Mouse (Mus musculus): ENCODE data around the gene Acbd7.
A peak's percentile ranks its signal among the peaks of the same experiment; 100 is the strongest.

Acbd7 gene

GRCm38 (mm10) chr2:3335611-3336301, at the start of gene Acbd7:
TSS of gene Acbd7 (plus strand) at chr2:3336168.
- DNase-seq (ENCODE audit: low spot score in 2 of 2): peak; percentile 55 to 56

- DNase-seq (ENCODE audit: low spot score in 2 of 2): no peak
Measured at GRCm38 (mm10) chr2:3286243-3286642, 49.7 kb upstream of the Acbd7 start.

- DNase-seq (ENCODE audit: low spot score in 2 of 2): no peak
Measured at GRCm38 (mm10) chr2:3289581-3289980, 46.4 kb upstream of the Acbd7 start.

- no peak for DNase-seq (ENCODE audit: low spot score in 2 of 2)
Measured at GRCm38 (mm10) chr2:3292170-3292569, 43.8 kb upstream of the Acbd7 start.

- no peak for DNase-seq (ENCODE audit: low spot score in 2 of 2)
Measured at GRCm38 (mm10) chr2:3295826-3296225, 40.1 kb upstream of the Acbd7 start.

- DNase-seq (ENCODE audit: low spot score in 2 of 2): no peak
Measured at GRCm38 (mm10) chr2:3305426-3306025, 30.4 kb upstream of the Acbd7 start.

GRCm38 (mm10) chr2:3323132-3323531, 12.8 kb upstream of the Acbd7 start:
- no peak for DNase-seq (ENCODE audit: low spot score in 2 of 2)

GRCm38 (mm10) chr2:3324381-3325130, 11.4 kb upstream of the Acbd7 start:
- no peak for DNase-seq (ENCODE audit: low spot score in 2 of 2)

GRCm38 (mm10) chr2:3326547-3326946, 9.4 kb upstream of the Acbd7 start:
- no peak for DNase-seq (ENCODE audit: low spot score in 2 of 2)

GRCm38 (mm10) chr2:3327351-3327750, 8.6 kb upstream of the Acbd7 start:
- no peak for DNase-seq (ENCODE audit: low spot score in 2 of 2)

GRCm38 (mm10) chr2:3331071-3331703, 4.8 kb upstream of the Acbd7 start:
- no peak for DNase-seq (ENCODE audit: low spot score in 2 of 2)

GRCm38 (mm10) chr2:3332056-3332455, 3.9 kb upstream of the Acbd7 start:
- no peak for DNase-seq (ENCODE audit: low spot score in 2 of 2)

GRCm38 (mm10) chr2:3332484-3333242, 3.3 kb upstream of the Acbd7 start, which contains the start of gene Rpp38:
TSS of gene Rpp38 (minus strand) at chr2:3332643.
- peak; percentile 98 to 99 for DNase-seq (ENCODE audit: low spot score in 2 of 2)

GRCm38 (mm10) chr2:3333761-3334160, 2.2 kb upstream of the Acbd7 start:
- DNase-seq (ENCODE audit: low spot score in 2 of 2): no peak

GRCm38 (mm10) chr2:3348422-3348821, 12.5 kb downstream of the Acbd7 start:
- no peak for DNase-seq (ENCODE audit: low spot score in 2 of 2)

GRCm38 (mm10) chr2:3348919-3349318, 13.0 kb downstream of the Acbd7 start:
- no peak for DNase-seq (ENCODE audit: low spot score in 2 of 2)

- no peak for DNase-seq (ENCODE audit: low spot score in 2 of 2)
Measured at GRCm38 (mm10) chr2:3353160-3353559, 17.2 kb downstream of the Acbd7 start.

- DNase-seq (ENCODE audit: low spot score in 2 of 2): no peak
Measured at GRCm38 (mm10) chr2:3355793-3356192, 19.8 kb downstream of the Acbd7 start.

GRCm38 (mm10) chr2:3356311-3356710, 20.3 kb downstream of the Acbd7 start:
- no peak for DNase-seq (ENCODE audit: low spot score in 2 of 2)

- no peak for DNase-seq (ENCODE audit: low spot score in 2 of 2)
Measured at GRCm38 (mm10) chr2:3357887-3358286, 21.9 kb downstream of the Acbd7 start.

GRCm38 (mm10) chr2:3361067-3361466, 25.1 kb downstream of the Acbd7 start:
- DNase-seq (ENCODE audit: low spot score in 2 of 2): no peak

GRCm38 (mm10) chr2:3365127-3365526, 29.2 kb downstream of the Acbd7 start:
- no peak for DNase-seq (ENCODE audit: low spot score in 2 of 2)

Data from frontal cortex, postnatal 14 days (tissue).